Mouse (Mus musculus): ENCODE results near the gene Mettl26. TPM values are rescaled to one million over a fixed set of nuclear protein-coding genes. Genes with fewer than 3 reads are reported as not detected.
A peak's percentile ranks its signal among the peaks of the same experiment; 100 is the strongest.

Mettl26 gene
- total and polyA plus RNA-seq, 3 experiments = 12.4 to 30.2 (median 13.9) TPM

- Histone ChIP-seq H3K4me1 (ENCODE audit: insufficient read depth, low read depth, low read length) (peaks cover 12% of the 10 kb centered on the region), H3K36me3 (replicated peaks) (peaks cover 98% of the 10 kb centered on the region), H3K9me3 (replicated peaks) (no peaks in the 10 kb centered on the region), H3K4me3 (ENCODE audit: low read depth, low read length) (no peak overlapping the region), H3K27me3 (ENCODE audit: insufficient read depth, low read length) (no peaks in the 10 kb centered on the region)
- no peak for TF ChIP-seq TAL1 (conservative IDR thresholded peaks at IDR 0.05; ENCODE audit: low read depth, low read length)
- TF ChIP-seq GATA1 (IDR thresholded peaks at IDR 0.05; ENCODE audit: borderline replicate concordance, low read length) = no peak
- TF ChIP-seq POLR2AphosphoS5 (IDR thresholded peaks at IDR 0.05; ENCODE audit: insufficient replicate concordance, low read depth, low read length) = no peak
- TF ChIP-seq CTCF (IDR thresholded peaks at IDR 0.05; ENCODE audit: low read depth, low read length) = no peak
- TF ChIP-seq GATA2 (IDR thresholded peaks at IDR 0.05; ENCODE audit: borderline replicate concordance, low read depth, low read length) = no peak
- DNase-seq (ENCODE audit: low spot score) (no peak), ATAC-seq (ENCODE audit: extremely low read depth, insufficient number of reproducible peaks, low FRiP score, poor library complexity, severe bottlenecking) (no peak)
Observed at GRCm38 (mm10) chr17:25885636-25886035, 10.8 kb downstream of the Mettl26 start.

GRCm38 (mm10) chr17:25886806-25887205 is 11.9 kb downstream of the Mettl26 start:
- H3K4me1 ChIP-seq (ENCODE audit: insufficient read depth, low read depth, low read length) = peaks cover 12% of the 10 kb centered on the region
- no peaks in the 10 kb centered on the region for H3K27me3 ChIP-seq (ENCODE audit: insufficient read depth, low read length)
- H3K36me3 ChIP-seq (replicated peaks) = peaks cover 96% of the 10 kb centered on the region
- TF ChIP-seq GATA1 (IDR thresholded peaks at IDR 0.05; ENCODE audit: borderline replicate concordance, low read length) (no peak), GATA2 (IDR thresholded peaks at IDR 0.05; ENCODE audit: borderline replicate concordance, low read depth, low read length) (no peak), TAL1 (conservative IDR thresholded peaks at IDR 0.05; ENCODE audit: low read depth, low read length) (no peak), CTCF (IDR thresholded peaks at IDR 0.05; ENCODE audit: low read depth, low read length) (no peak), POLR2AphosphoS5 (IDR thresholded peaks at IDR 0.05; ENCODE audit: insufficient replicate concordance, low read depth, low read length) (no peak)
- no peaks in the 10 kb centered on the region for H3K9me3 ChIP-seq (replicated peaks)
- DNase-seq (ENCODE audit: low spot score) (no peak), ATAC-seq (ENCODE audit: extremely low read depth, insufficient number of reproducible peaks, low FRiP score, poor library complexity, severe bottlenecking) (no peak)
- no peak overlapping the region for H3K4me3 ChIP-seq (ENCODE audit: low read depth, low read length)

GRCm38 (mm10) chr17:25887467-25887866 is 12.6 kb downstream of the Mettl26 start:
- H3K4me1 ChIP-seq (ENCODE audit: insufficient read depth, low read depth, low read length) = peaks cover 12% of the 10 kb centered on the region
- H3K27me3 ChIP-seq (ENCODE audit: insufficient read depth, low read length) = no peaks in the 10 kb centered on the region
- H3K4me3 ChIP-seq (ENCODE audit: low read depth, low read length) = no peak overlapping the region
- DNase-seq (ENCODE audit: low spot score) = no peak
- H3K9me3 ChIP-seq (replicated peaks) = no peaks in the 10 kb centered on the region
- peaks cover 89% of the 10 kb centered on the region for H3K36me3 ChIP-seq (replicated peaks)
- TF ChIP-seq GATA1 (IDR thresholded peaks at IDR 0.05; ENCODE audit: borderline replicate concordance, low read length) = no peak
- TF ChIP-seq CTCF (IDR thresholded peaks at IDR 0.05; ENCODE audit: low read depth, low read length) = no peak
- TF ChIP-seq TAL1 (conservative IDR thresholded peaks at IDR 0.05; ENCODE audit: low read depth, low read length) = no peak
- no peak for TF ChIP-seq POLR2AphosphoS5 (IDR thresholded peaks at IDR 0.05; ENCODE audit: insufficient replicate concordance, low read depth, low read length)
- no peak for TF ChIP-seq GATA2 (IDR thresholded peaks at IDR 0.05; ENCODE audit: borderline replicate concordance, low read depth, low read length)
- no peak for ATAC-seq (ENCODE audit: extremely low read depth, insufficient number of reproducible peaks, low FRiP score, poor library complexity, severe bottlenecking)

- ATAC-seq (ENCODE audit: extremely low read depth, insufficient number of reproducible peaks, low FRiP score, poor library complexity, severe bottlenecking) (no peak), DNase-seq (ENCODE audit: low spot score) (no peak)
- Histone ChIP-seq H3K4me1 (ENCODE audit: insufficient read depth, low read depth, low read length) (peaks cover 12% of the 10 kb centered on the region), H3K27me3 (ENCODE audit: insufficient read depth, low read length) (no peaks in the 10 kb centered on the region), H3K9me3 (replicated peaks) (no peaks in the 10 kb centered on the region), H3K36me3 (replicated peaks) (peaks cover 78% of the 10 kb centered on the region), H3K4me3 (ENCODE audit: low read depth, low read length) (no peak overlapping the region)
- no peak for TF ChIP-seq GATA2 (IDR thresholded peaks at IDR 0.05; ENCODE audit: borderline replicate concordance, low read depth, low read length)
- no peak for TF ChIP-seq POLR2AphosphoS5 (IDR thresholded peaks at IDR 0.05; ENCODE audit: insufficient replicate concordance, low read depth, low read length)
- TF ChIP-seq TAL1 (conservative IDR thresholded peaks at IDR 0.05; ENCODE audit: low read depth, low read length) = no peak
- no peak for TF ChIP-seq CTCF (IDR thresholded peaks at IDR 0.05; ENCODE audit: low read depth, low read length)
- no peak for TF ChIP-seq GATA1 (IDR thresholded peaks at IDR 0.05; ENCODE audit: borderline replicate concordance, low read length)
Observed at GRCm38 (mm10) chr17:25888837-25889236, 14.0 kb downstream of the Mettl26 start.

- H3K9me3 ChIP-seq (replicated peaks) = no peaks in the 10 kb centered on the region
- ATAC-seq (ENCODE audit: extremely low read depth, insufficient number of reproducible peaks, low FRiP score, poor library complexity, severe bottlenecking) (no peak), DNase-seq (ENCODE audit: low spot score) (peak; percentile 67)
Observed at GRCm38 (mm10) chr17:25893975-25894617, 19.2 kb downstream of the Mettl26 start.

GRCm38 (mm10) chr17:25895415-25895814 is 20.5 kb downstream of the Mettl26 start:
- H3K36me3 ChIP-seq (replicated peaks) = peaks cover 48% of the 10 kb centered on the region
- DNase-seq (ENCODE audit: low spot score) (no peak), ATAC-seq (ENCODE audit: extremely low read depth, insufficient number of reproducible peaks, low FRiP score, poor library complexity, severe bottlenecking) (no peak)
- no peak overlapping the region for H3K4me3 ChIP-seq (ENCODE audit: low read depth, low read length)
- H3K27me3 ChIP-seq (ENCODE audit: insufficient read depth, low read length) = no peaks in the 10 kb centered on the region
- TF ChIP-seq GATA1 (IDR thresholded peaks at IDR 0.05; ENCODE audit: borderline replicate concordance, low read length) = no peak
- no peak for TF ChIP-seq CTCF (IDR thresholded peaks at IDR 0.05; ENCODE audit: low read depth, low read length)
- no peak for TF ChIP-seq GATA2 (IDR thresholded peaks at IDR 0.05; ENCODE audit: borderline replicate concordance, low read depth, low read length)
- TF ChIP-seq POLR2AphosphoS5 (IDR thresholded peaks at IDR 0.05; ENCODE audit: insufficient replicate concordance, low read depth, low read length) = no peak
- TF ChIP-seq TAL1 (conservative IDR thresholded peaks at IDR 0.05; ENCODE audit: low read depth, low read length) = no peak
- H3K4me1 ChIP-seq (ENCODE audit: insufficient read depth, low read depth, low read length) = peaks cover 13% of the 10 kb centered on the region
- H3K9me3 ChIP-seq (replicated peaks) = peaks cover under 1% of the 10 kb centered on the region; the same call in 1 of the 2 replicates

More at GRCm38 (mm10) chr17:25893975-25894617, 19.2 kb downstream of the Mettl26 start:
- peak; percentile 89 for TF ChIP-seq CTCF (IDR thresholded peaks at IDR 0.05; ENCODE audit: low read depth, low read length)
- TF ChIP-seq POLR2AphosphoS5 (IDR thresholded peaks at IDR 0.05; ENCODE audit: insufficient replicate concordance, low read depth, low read length) = no peak
- Histone ChIP-seq H3K4me1 (ENCODE audit: insufficient read depth, low read depth, low read length) (peaks cover 13% of the 10 kb centered on the region), H3K36me3 (replicated peaks) (peaks cover 50% of the 10 kb centered on the region), H3K27me3 (ENCODE audit: insufficient read depth, low read length) (no peaks in the 10 kb centered on the region), H3K4me3 (ENCODE audit: low read depth, low read length) (no peak overlapping the region)
